Mouse (Mus musculus) G1E (cell line): ENCODE results near the gene Nuf2. TPM values are rescaled to one million over a fixed set of nuclear protein-coding genes. Genes with fewer than 3 reads are reported as not detected.

ENCODE experiments used
- ATAC-seq: 2 replicates; pipeline ENCODE4 v1.8.0; 2016; ENCODE audit warnings: mild to moderate bottlenecking; ENCODE audit not compliant: insufficient number of reproducible peaks, poor library complexity, low FRiP score, severe bottlenecking; ENCODE audit errors: extremely low read depth
- DNase-seq: peaks from one replicate; pipeline ENCODE4 v3.0.0; 2012; ENCODE audit warnings: low spot score
- H3K27me3 ChIP-seq: 2 replicates; pipeline ENCODE4 v1.6.1; 2012; ENCODE audit warnings: mild to moderate bottlenecking, low read length, inconsistent platforms; ENCODE audit not compliant: insufficient read depth
- H3K36me3 ChIP-seq: replicated peaks from 2 replicates; pipeline ENCODE3; 2012; ENCODE audit warnings: mild to moderate bottlenecking, inconsistent platforms
- H3K4me1 ChIP-seq: 2 replicates; pipeline ENCODE4 v1.6.1; 2012; ENCODE audit warnings: low read depth, low read length, inconsistent platforms, mixed read lengths; ENCODE audit not compliant: insufficient read depth
- H3K4me3 ChIP-seq: 2 replicates; pipeline ENCODE4 v1.5.1; 2012; ENCODE audit warnings: low read depth, mild to moderate bottlenecking, inconsistent platforms, low read length, moderate library complexity, mixed read lengths
- H3K9me3 ChIP-seq: replicated peaks from 2 replicates; pipeline ENCODE4 v1.6.1; 2012; ENCODE audit warnings: inconsistent platforms
- CTCF ChIP-seq: IDR thresholded peaks from 2 replicates; pipeline ENCODE4 v1.5.1; 2012; ENCODE audit warnings: low read depth, low read length, inconsistent platforms, mixed read lengths
- GATA1 ChIP-seq: IDR thresholded peaks from 2 replicates; pipeline ENCODE4 v1.6.1; 2012; ENCODE audit warnings: borderline replicate concordance, low read length, inconsistent platforms, mixed read lengths
- GATA2 ChIP-seq: IDR thresholded peaks from 2 replicates; pipeline ENCODE4 v1.6.1; 2012; ENCODE audit warnings: low read depth, low read length, inconsistent platforms, borderline replicate concordance
- POLR2AphosphoS5 ChIP-seq: IDR thresholded peaks from 2 replicates; pipeline ENCODE4 v1.6.1; 2012; ENCODE audit warnings: low read depth, low read length, inconsistent platforms; ENCODE audit not compliant: insufficient replicate concordance
- TAL1 ChIP-seq: conservative IDR thresholded peaks from 2 replicates; pipeline ENCODE4 v1.6.1; 2012; ENCODE audit warnings: low read depth, low read length, inconsistent platforms, mixed read lengths
- polyA plus RNA-seq: library from polyadenylated mRNA; stranded (reverse); fragments of >175 nt; gene quantifications from 2 replicates; pipeline ENCODE4 v1.2.3, GENCODE M21; 2012
- total RNA-seq, 2 experiments: library from RNA; stranded (forward) in 1 of 2; stranded (reverse) in 1 of 2; fragments of 200-1000 nt in 1 of 2; fragments of >200 nt in 1 of 2; fragmentation: Nextera tagmentation in 1 of 2; gene quantifications; 2 replicates each; pipeline ENCODE4 v1.2.3; 2014 to 2017

Gene Nuf2
- total and polyA plus RNA-seq, 3 experiments: 3.9 to 176 (median 103) TPM

- no peak overlapping the region for H3K4me3 ChIP-seq
- H3K4me1 ChIP-seq: no peaks in the 10 kb centered on the region
- no peak for DNase-seq
- H3K27me3 ChIP-seq: no peaks in the 10 kb centered on the region
- ATAC-seq: no peak
- no peaks in the 10 kb centered on the region for H3K9me3 ChIP-seq
- no peak for TF ChIP-seq TAL1
- TF ChIP-seq GATA2: no peak
- no peak for TF ChIP-seq POLR2AphosphoS5
- no peaks in the 10 kb centered on the region for H3K36me3 ChIP-seq
Measured at GRCm38 (mm10) chr1:169484565-169484964, 46.7 kb downstream of the Nuf2 start.

- Histone ChIP-seq H3K9me3 (no peaks in the 10 kb centered on the region), H3K4me3 (no peak overlapping the region), H3K4me1 (no peaks in the 10 kb centered on the region), H3K27me3 (no peaks in the 10 kb centered on the region), H3K36me3 (no peaks in the 10 kb centered on the region)
- DNase-seq (no peak), ATAC-seq (no peak)
- TF ChIP-seq GATA2 (no peak), CTCF (no peak), TAL1 (no peak), GATA1 (no peak), POLR2AphosphoS5 (no peak)
Measured at GRCm38 (mm10) chr1:169482596-169483335, 48.5 kb downstream of the Nuf2 start.

DNA sequence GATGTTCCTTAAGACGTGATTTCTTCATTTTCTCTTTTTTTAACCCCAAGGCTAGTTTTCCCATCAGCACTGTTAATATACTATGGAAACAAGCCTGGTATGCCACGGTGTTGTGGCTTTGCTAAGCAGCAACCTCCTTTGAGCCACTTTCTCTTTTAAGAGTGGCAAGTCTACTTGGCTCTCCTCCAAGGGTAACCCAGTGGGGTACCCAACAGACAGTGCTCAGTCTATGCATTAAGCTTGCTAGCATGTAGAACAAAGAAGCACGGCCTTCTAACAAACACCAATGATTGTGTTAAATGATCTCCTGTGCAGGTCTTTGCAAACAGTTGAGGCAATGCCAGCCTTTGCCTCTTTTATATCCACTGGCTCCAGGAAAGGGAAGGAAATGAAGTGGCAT is 60.1 kb downstream of the Nuf2 start:
- Histone ChIP-seq H3K4me3 (no peak overlapping the region), H3K27me3 (no peaks in the 10 kb centered on the region), H3K36me3 (no peaks in the 10 kb centered on the region), H3K9me3 (no peaks in the 10 kb centered on the region), H3K4me1 (no peaks in the 10 kb centered on the region)
- TF ChIP-seq GATA2: no peak
- no peak for TF ChIP-seq POLR2AphosphoS5
- no peak for TF ChIP-seq GATA1
- no peak for TF ChIP-seq CTCF
- no peak for TF ChIP-seq TAL1
- DNase-seq (no peak), ATAC-seq (no peak)

- Histone ChIP-seq H3K27me3 (no peaks in the 10 kb centered on the region), H3K36me3 (no peaks in the 10 kb centered on the region), H3K4me1 (no peaks in the 10 kb centered on the region), H3K4me3 (no peak overlapping the region), H3K9me3 (peaks cover 3% of the 10 kb centered on the region; the same call in 1 of the 2 replicates)
- DNase-seq: no peak
- no peak for ATAC-seq
- TF ChIP-seq GATA1: no peak
- no peak for TF ChIP-seq CTCF
- TF ChIP-seq TAL1: no peak
- no peak for TF ChIP-seq GATA2
- no peak for TF ChIP-seq POLR2AphosphoS5
Measured at GRCm38 (mm10) chr1:169467791-169468190, 63.5 kb downstream of the Nuf2 start.

DNA sequence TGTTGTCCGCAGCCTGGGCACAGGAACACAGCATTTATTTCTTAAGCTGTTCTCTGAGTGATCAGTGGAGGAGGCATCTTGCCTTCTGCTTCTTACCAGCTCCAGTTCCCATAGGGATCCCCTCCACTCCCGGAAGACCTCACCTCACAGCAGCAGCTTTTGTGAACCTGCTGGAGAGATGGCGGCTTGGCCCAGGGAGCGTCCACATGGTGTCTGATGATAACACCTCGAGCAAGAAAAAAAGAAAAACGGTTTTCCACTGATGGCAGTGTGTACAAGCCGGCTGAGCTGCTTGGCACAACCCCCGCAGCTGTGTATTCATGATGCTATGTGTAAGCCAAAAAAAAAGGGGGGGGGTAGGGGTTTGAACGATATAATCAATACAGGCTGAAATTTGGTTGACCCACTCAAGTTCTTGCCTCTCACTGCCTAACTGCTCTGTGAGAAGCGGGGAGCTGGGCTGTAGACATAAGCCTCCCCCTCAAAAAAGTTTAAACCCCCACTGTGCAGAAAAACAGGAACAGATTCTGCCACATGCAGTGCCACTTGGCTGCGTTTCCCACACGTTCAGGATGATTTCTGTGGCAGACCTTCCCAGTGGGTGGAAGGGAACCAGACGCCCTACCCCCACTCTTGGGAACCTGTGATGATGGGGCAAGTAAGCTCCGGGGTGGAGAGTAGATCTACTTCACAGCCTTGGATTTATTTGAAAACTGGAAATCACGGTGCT is 68.7 kb downstream of the Nuf2 start:
- Histone ChIP-seq H3K27me3 (no peaks in the 10 kb centered on the region), H3K4me3 (no peak overlapping the region), H3K9me3 (peaks cover 5% of the 10 kb centered on the region; the same call in 1 of the 2 replicates), H3K4me1 (no peaks in the 10 kb centered on the region), H3K36me3 (no peaks in the 10 kb centered on the region)
- DNase-seq: no peak
- ATAC-seq: no peak
- no peak for TF ChIP-seq POLR2AphosphoS5
- no peak for TF ChIP-seq GATA2
- no peak for TF ChIP-seq CTCF
- no peak for TF ChIP-seq GATA1
- no peak for TF ChIP-seq TAL1

DNA sequence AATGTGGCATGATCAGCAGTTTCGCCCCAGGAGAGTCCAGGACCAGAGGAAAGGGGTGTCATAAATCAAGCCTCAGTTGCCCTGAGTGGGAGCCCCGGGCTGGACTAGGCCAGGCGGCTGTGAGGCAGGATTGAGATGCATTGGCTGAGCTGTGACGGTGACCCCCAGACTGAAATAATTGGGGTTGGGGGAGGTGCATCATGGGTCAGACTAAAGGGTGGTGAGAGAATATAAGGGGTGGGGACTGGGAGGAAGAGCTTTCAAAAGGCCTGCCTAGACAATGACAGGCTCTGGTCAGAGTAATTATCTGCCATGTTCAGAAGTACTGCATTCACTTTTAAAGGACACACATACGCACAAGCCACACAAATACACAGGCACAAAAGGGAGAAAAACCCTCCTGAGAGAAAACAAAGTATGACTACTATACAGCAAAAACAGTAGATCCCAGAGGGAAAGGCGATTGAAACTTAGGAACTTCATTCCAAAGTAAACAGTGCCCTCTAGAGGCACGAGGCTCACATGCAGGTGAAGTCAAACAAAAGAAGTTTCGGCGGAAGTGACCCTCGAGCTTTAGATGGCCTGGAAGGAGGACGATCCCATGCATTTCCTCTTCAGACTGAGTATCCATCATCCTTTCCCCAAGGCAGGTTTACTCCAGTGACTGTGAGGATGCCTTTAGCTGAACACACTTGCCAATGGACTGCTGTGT is 72.0 kb downstream of the Nuf2 start:
- H3K36me3 ChIP-seq: no peaks in the 10 kb centered on the region
- H3K27me3 ChIP-seq: no peaks in the 10 kb centered on the region
- no peaks in the 10 kb centered on the region for H3K4me1 ChIP-seq
- DNase-seq: peak; percentile 8
- H3K4me3 ChIP-seq: no peak overlapping the region
- peaks cover 5% of the 10 kb centered on the region; the same call in 1 of the 2 replicates for H3K9me3 ChIP-seq
- 0 out of 2 replicates have a peak, but pooled peaks have one; percentile 27 for TF ChIP-seq CTCF
- no peak for TF ChIP-seq GATA1
- no peak for TF ChIP-seq POLR2AphosphoS5
- TF ChIP-seq GATA2: no peak
- TF ChIP-seq TAL1: no peak
- ATAC-seq: peak; percentile 43; the same call in 1 of the 2 replicates

Other genes starting within 250 kb of the Nuf2 start
- not detected in 2 replicates for gene Rgs5, start 124.0 kb upstream of the Nuf2 start, total RNA-seq (2014; fragmentation: Nextera tagmentation)
- gene Rgs5, start 124.0 kb upstream of the Nuf2 start, total RNA-seq (2017): 0.16 and 0.41 TPM in 2 replicates
- not detected in 2 replicates for gene Rgs5, start 124.0 kb upstream of the Nuf2 start, polyA plus RNA-seq
- not detected in 2 replicates for gene Rgs4, start 216.2 kb upstream of the Nuf2 start, total RNA-seq (2014; fragmentation: Nextera tagmentation)
- gene Rgs4, start 216.2 kb upstream of the Nuf2 start, total RNA-seq (2017): not detected in 2 replicates
- not detected in 2 replicates for gene Rgs4, start 216.2 kb upstream of the Nuf2 start, polyA plus RNA-seq